Mouse (Mus musculus) C2C12 (cell line): ENCODE measurements around the gene Rala.

ENCODE experiments used
- CEBPB ChIP-seq: IDR thresholded peaks from one replicate; pipeline ENCODE4 v1.6.1; 2011; ENCODE audit warnings: low read depth, mild to moderate bottlenecking, control low read depth, moderate library complexity
- CTCF ChIP-seq: IDR thresholded peaks from one replicate; pipeline ENCODE4 v1.5.1; 2011; ENCODE audit not compliant: control insufficient read depth, insufficient read depth, insufficient read length
- USF1 ChIP-seq: IDR thresholded peaks from one replicate; pipeline ENCODE4 v1.6.1; 2011; ENCODE audit warnings: low read depth, mild to moderate bottlenecking, control low read depth, moderate library complexity

GRCm38 (mm10) chr13:17976854-17977739 is 33.1 kb upstream of the Rala start:
- TF ChIP-seq CTCF (no peak), USF1 (no peak), CEBPB (no peak)
